Mouse (Mus musculus) forebrain, postnatal 0 days (tissue): ENCODE data around the gene Car4. TPM values are rescaled to one million over a fixed set of nuclear protein-coding genes. Genes with fewer than 3 reads are reported as not detected.

ENCODE experiments used
- ATAC-seq: fragments of 200-750 bp; cut with Nextera tagmentation; 2 replicates; pipeline ENCODE4 v1.8.0; 2017; ENCODE audit warnings: mild to moderate bottlenecking, moderate library complexity
- DNase-seq: peaks from one replicate; pipeline ENCODE4 v3.0.0-alpha.2; 2015
- H3K27ac ChIP-seq: fragments of 300-500 bp; sonication (generic); 2 replicates; pipeline ENCODE4 v1.5.1; 2014; ENCODE audit warnings: low read depth, mild to moderate bottlenecking, antibody characterized with exemption, low read length, moderate library complexity, mixed read lengths
- H3K27me3 ChIP-seq: fragments of 300-500 bp; sonication (generic); 2 replicates; pipeline ENCODE4 v1.6.1; 2014; ENCODE audit warnings: mild to moderate bottlenecking, low read length, mixed read lengths; ENCODE audit not compliant: insufficient read depth
- H3K36me3 ChIP-seq: fragments of 300-500 bp; sonication (generic); 2 replicates; pipeline ENCODE4 v1.6.1; 2014; ENCODE audit warnings: mild to moderate bottlenecking, moderate library complexity; ENCODE audit not compliant: insufficient read depth
- H3K4me1 ChIP-seq: fragments of 300-500 bp; sonication (generic); 2 replicates; pipeline ENCODE4 v1.6.1; 2014; ENCODE audit warnings: antibody characterized with exemption; ENCODE audit not compliant: insufficient read depth
- H3K4me2 ChIP-seq: fragments of 300-500 bp; sonication (generic); 2 replicates; pipeline ENCODE4 v1.6.1; 2014; ENCODE audit warnings: low read depth, mild to moderate bottlenecking, moderate library complexity
- H3K4me3 ChIP-seq: fragments of 300-500 bp; sonication (generic); 2 replicates; pipeline ENCODE4 v1.5.1; 2014; ENCODE audit warnings: low read depth, low read length, mixed read lengths
- H3K9ac ChIP-seq: fragments of 300-500 bp; sonication (generic); 2 replicates; pipeline ENCODE4 v1.6.1; 2014; ENCODE audit warnings: mild to moderate bottlenecking
- H3K9me3 ChIP-seq: fragments of 300-500 bp; sonication (generic); 2 replicates; pipeline ENCODE4 v1.6.1; 2016; ENCODE audit warnings: low read length
- CTCF ChIP-seq: sonication (generic); IDR thresholded peaks from 2 replicates; pipeline ENCODE4 v1.5.1; 2016; ENCODE audit warnings: antibody characterized with exemption, control low read depth, low read depth
- WGBS: fragments of 180-500 bp; shearing (Covaris S2); extraction: QIAGEN DNeasy Blood & Tissue Kit; methylation state at CpG from one replicate; pipeline ENCODE4 v1.1.7; 2014; 5-methylcytosine and 5-hydroxymethylcytosine counted together
- polyA plus RNA-seq: library from polyadenylated mRNA; unstranded; fragments of >200 nt; fragmentation: Nextera tagmentation; extraction: Ambion mirVana; gene quantifications from 2 replicates; pipeline ENCODE4 v1.2.1, GENCODE M21; 2015
- total RNA-seq: library from RNA; depleted of rRNA; stranded (reverse); fragments of >200 nt; gene quantifications from 2 replicates; pipeline ENCODE4 v1.2.3, GENCODE M21; 2014

The Car4 gene
- total and polyA plus RNA-seq, 2 experiments from 2014 or later, result 4.2 to 12.8 TPM

- Histone ChIP-seq H3K4me3 (no peak overlapping the region), H3K27me3 (peaks cover 33% of the 10 kb centered on the region), H3K9ac (no peak overlapping the region), H3K36me3 (no peaks in the 10 kb centered on the region), H3K9me3 (no peaks in the 10 kb centered on the region), H3K4me2 (no peak overlapping the region), H3K4me1 (peaks cover 8% of the 10 kb centered on the region; the same call in 1 of the 2 replicates), H3K27ac (no peak overlapping the region)
- 38% methylated on average over 5 of the region's 5 CpGs for WGBS
- no peak for TF ChIP-seq CTCF
- ATAC-seq, result no peak
- no peak for DNase-seq
These were observed 1.2 kb upstream of the Car4 start for GRCm38 (mm10) chr11:84956400-84956799.

- H3K4me1 ChIP-seq, result peaks cover 8% of the 10 kb centered on the region; the same call in 1 of the 2 replicates
- DNase-seq (peak; percentile 25), ATAC-seq (no peak)
- peak overlapping the region; percentile 34 for H3K4me3 ChIP-seq
- H3K36me3 ChIP-seq, result no peaks in the 10 kb centered on the region
- H3K27me3 ChIP-seq, result peaks cover 33% of the 10 kb centered on the region
- H3K4me2 ChIP-seq, result peak overlapping the region; percentile 63
- 10% methylated on average over 15 of the region's 15 CpGs for WGBS
- no peak overlapping the region for H3K27ac ChIP-seq
- TF ChIP-seq CTCF, result no peak
- H3K9me3 ChIP-seq, result no peaks in the 10 kb centered on the region
- H3K9ac ChIP-seq, result no peak overlapping the region
These were observed 415 bp upstream of the Car4 start for GRCm38 (mm10) chr11:84957171-84957570.

GRCm38 (mm10) chr11:84958271-84958630 is 665 bp downstream of the Car4 start:
- 0 out of 2 replicates have a peak overlapping the region, but pooled peaks have one; percentile 40 for H3K9ac ChIP-seq
- H3K4me1 ChIP-seq, result peaks cover 8% of the 10 kb centered on the region; the same call in 1 of the 2 replicates
- no peak for ATAC-seq
- H3K36me3 ChIP-seq, result no peaks in the 10 kb centered on the region
- no peaks in the 10 kb centered on the region for H3K9me3 ChIP-seq
- H3K27ac ChIP-seq, result no peak overlapping the region
- H3K4me2 ChIP-seq, result peak overlapping the region; percentile 63
- WGBS, result 2% methylated on average over 11 of the region's 11 CpGs
- H3K4me3 ChIP-seq, result peak overlapping the region; percentile 34
- no peak for DNase-seq
- no peak for TF ChIP-seq CTCF
- peaks cover 33% of the 10 kb centered on the region for H3K27me3 ChIP-seq

- H3K4me1 ChIP-seq, result peaks cover 8% of the 10 kb centered on the region; the same call in 1 of the 2 replicates
- no peak overlapping the region for H3K4me2 ChIP-seq
- H3K36me3 ChIP-seq, result no peaks in the 10 kb centered on the region
- no peak overlapping the region for H3K9ac ChIP-seq
- no peak for DNase-seq
- no peak for TF ChIP-seq CTCF
- H3K27me3 ChIP-seq, result peaks cover 33% of the 10 kb centered on the region
- no peak overlapping the region for H3K4me3 ChIP-seq
- no peak for ATAC-seq
- 19% methylated on average over 5 of the region's 5 CpGs for WGBS
- no peak overlapping the region for H3K27ac ChIP-seq
- no peaks in the 10 kb centered on the region for H3K9me3 ChIP-seq
These were observed 1.6 kb downstream of the Car4 start for GRCm38 (mm10) chr11:84959181-84959580.

- DNase-seq (no peak), ATAC-seq (no peak)
- Histone ChIP-seq H3K9ac (no peak overlapping the region), H3K4me2 (no peak overlapping the region), H3K9me3 (no peaks in the 10 kb centered on the region), H3K4me1 (peaks cover 8% of the 10 kb centered on the region; the same call in 1 of the 2 replicates), H3K27ac (no peak overlapping the region), H3K4me3 (no peak overlapping the region), H3K27me3 (peaks cover 33% of the 10 kb centered on the region), H3K36me3 (no peaks in the 10 kb centered on the region)
- TF ChIP-seq CTCF, result no peak
- 5% methylated on average over 9 of the region's 9 CpGs for WGBS
These were observed 2.2 kb downstream of the Car4 start for GRCm38 (mm10) chr11:84959701-84960181.

- no peaks in the 10 kb centered on the region for H3K36me3 ChIP-seq
- no peak for TF ChIP-seq CTCF
- no peak for ATAC-seq
- no peak overlapping the region for H3K9ac ChIP-seq
- H3K4me2 ChIP-seq, result no peak overlapping the region
- no peaks in the 10 kb centered on the region for H3K9me3 ChIP-seq
- DNase-seq, result no peak
- H3K27me3 ChIP-seq, result peaks cover 33% of the 10 kb centered on the region
- peaks cover 8% of the 10 kb centered on the region; the same call in 1 of the 2 replicates for H3K4me1 ChIP-seq
- 43% methylated on average over 3 of the region's 3 CpGs for WGBS
- no peak overlapping the region for H3K27ac ChIP-seq
- H3K4me3 ChIP-seq, result no peak overlapping the region
These were observed 2.7 kb downstream of the Car4 start for GRCm38 (mm10) chr11:84960291-84960690.

- Histone ChIP-seq H3K27me3 (peaks cover 33% of the 10 kb centered on the region), H3K36me3 (no peaks in the 10 kb centered on the region), H3K27ac (no peak overlapping the region), H3K9me3 (no peaks in the 10 kb centered on the region), H3K9ac (no peak overlapping the region), H3K4me1 (peaks cover 8% of the 10 kb centered on the region; the same call in 1 of the 2 replicates), H3K4me3 (no peak overlapping the region), H3K4me2 (no peak overlapping the region)
- WGBS, result 62% methylated on average over 6 of the region's 6 CpGs
- DNase-seq, result no peak
- no peak for TF ChIP-seq CTCF
- ATAC-seq, result no peak
These were observed 3.2 kb downstream of the Car4 start for GRCm38 (mm10) chr11:84960780-84961179.
